Mouse (Mus musculus): Measurements from ENCODE around the gene Evi5l. TPM values are rescaled to one million over a fixed set of nuclear protein-coding genes. Genes with fewer than 3 reads are reported as not detected.

Gene Evi5l
- polyA plus RNA-seq, 1 experiment from 2014 or later = 117 TPM

- H3K36me3 ChIP-seq (ENCODE audit: control insufficient read depth, insufficient read depth) = peaks cover 11% of the 10 kb centered on the region; the same call in 1 of the 2 replicates
- H3K27ac ChIP-seq (ENCODE audit: low read length) = peak overlapping the region; percentile 97
- peak overlapping the region; percentile 74 for H3K4me2 ChIP-seq (ENCODE audit: low read length)
- H3K9me3 ChIP-seq (ENCODE audit: control insufficient read depth, low read length) = no peaks in the 10 kb centered on the region
- peaks cover 42% of the 10 kb centered on the region for H3K4me1 ChIP-seq (replicated peaks; ENCODE audit: control insufficient read depth, insufficient read depth, low read length)
- H3K4me3 ChIP-seq (replicated peaks; ENCODE audit: low read length) = peak overlapping the region; percentile 69
- peak overlapping the region; percentile 96 for H3K9ac ChIP-seq (replicated peaks; ENCODE audit: low read depth, low read length)
- 36% methylated on average over 4 of the region's 4 CpGs for WGBS
- no peak for ATAC-seq
- no peaks in the 10 kb centered on the region for H3K27me3 ChIP-seq (replicated peaks; ENCODE audit: control insufficient read depth, insufficient read depth, low read length)
These were observed 90.5 kb downstream of the Evi5l start for GRCm38 (mm10) chr8:4256911-4257310.

DNA sequence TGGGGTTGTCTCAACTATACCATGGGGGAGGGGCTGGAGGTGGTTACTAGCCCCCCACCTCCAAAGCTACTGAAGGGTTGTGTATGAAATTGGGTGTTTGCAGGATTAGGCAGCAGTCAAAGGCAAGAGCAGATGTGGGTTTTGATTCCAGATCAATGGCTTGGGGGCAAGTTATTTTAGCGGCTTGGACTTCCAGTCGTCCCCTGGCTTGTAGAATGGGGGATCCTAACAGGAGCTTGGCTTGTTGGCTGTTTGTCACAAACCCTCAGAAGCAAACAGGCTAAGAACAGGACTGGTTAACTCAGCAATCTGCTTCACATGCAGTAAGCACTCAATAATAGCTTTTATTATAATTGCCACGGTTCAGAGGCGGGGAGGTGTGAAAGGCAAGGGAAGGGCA lies 91.0 kb downstream of the Evi5l start:
- H3K4me3 ChIP-seq (replicated peaks; ENCODE audit: low read length) = peak overlapping the region; percentile 69
- H3K9me3 ChIP-seq (ENCODE audit: control insufficient read depth, low read length) = no peaks in the 10 kb centered on the region
- H3K27me3 ChIP-seq (replicated peaks; ENCODE audit: control insufficient read depth, insufficient read depth, low read length) = no peaks in the 10 kb centered on the region
- peak overlapping the region; percentile 74 for H3K4me2 ChIP-seq (ENCODE audit: low read length)
- peak overlapping the region; percentile 97 for H3K27ac ChIP-seq (ENCODE audit: low read length)
- H3K4me1 ChIP-seq (replicated peaks; ENCODE audit: control insufficient read depth, insufficient read depth, low read length) = peaks cover 41% of the 10 kb centered on the region
- ATAC-seq = no peak
- H3K36me3 ChIP-seq (ENCODE audit: control insufficient read depth, insufficient read depth) = peaks cover 11% of the 10 kb centered on the region; the same call in 1 of the 2 replicates
- peak overlapping the region; percentile 96 for H3K9ac ChIP-seq (replicated peaks; ENCODE audit: low read depth, low read length)
- 46% methylated on average over 4 of the region's 4 CpGs for WGBS

DNA sequence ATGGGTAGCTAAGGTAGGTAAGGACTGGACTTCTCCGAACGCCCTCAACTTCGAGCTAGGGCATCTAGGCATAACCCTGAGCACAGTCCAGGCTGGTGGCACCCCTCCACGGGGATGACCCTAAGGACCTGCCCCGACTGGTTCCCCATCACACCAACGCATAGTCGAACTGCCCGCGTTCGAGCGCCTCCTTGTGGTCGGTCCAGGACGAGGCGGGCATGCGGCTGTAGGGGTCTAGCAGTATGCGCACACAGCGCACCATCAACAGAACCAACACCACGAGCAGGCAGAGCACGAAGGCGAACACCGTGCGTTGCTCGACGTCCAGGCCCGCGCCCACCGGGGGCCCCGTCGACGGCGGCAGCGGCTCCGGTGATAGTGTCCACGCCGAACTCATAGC lies 91.9 kb downstream of the Evi5l start:
- Histone ChIP-seq H3K27me3 (replicated peaks; ENCODE audit: control insufficient read depth, insufficient read depth, low read length) (no peaks in the 10 kb centered on the region), H3K9ac (replicated peaks; ENCODE audit: low read depth, low read length) (peak overlapping the region; percentile 96), H3K27ac (ENCODE audit: low read length) (peak overlapping the region; percentile 97), H3K4me2 (ENCODE audit: low read length) (peak overlapping the region; percentile 74), H3K36me3 (ENCODE audit: control insufficient read depth, insufficient read depth) (peaks cover 11% of the 10 kb centered on the region; the same call in 1 of the 2 replicates), H3K4me1 (replicated peaks; ENCODE audit: control insufficient read depth, insufficient read depth, low read length) (peaks cover 38% of the 10 kb centered on the region), H3K9me3 (ENCODE audit: control insufficient read depth, low read length) (no peaks in the 10 kb centered on the region), H3K4me3 (replicated peaks; ENCODE audit: low read length) (peak overlapping the region; percentile 69)
- peak; percentile 55 for ATAC-seq
- WGBS = 3% methylated on average over 32 of the region's 35 CpGs

GRCm38 (mm10) chr8:4258678-4259077 lies 92.3 kb downstream of the Evi5l start:
- ATAC-seq = peak; percentile 66
- peak overlapping the region; percentile 74 for H3K4me2 ChIP-seq (ENCODE audit: low read length)
- no peaks in the 10 kb centered on the region for H3K9me3 ChIP-seq (ENCODE audit: control insufficient read depth, low read length)
- peaks cover 35% of the 10 kb centered on the region for H3K4me1 ChIP-seq (replicated peaks; ENCODE audit: control insufficient read depth, insufficient read depth, low read length)
- 1% methylated on average over 31 of the region's 32 CpGs for WGBS
- H3K9ac ChIP-seq (replicated peaks; ENCODE audit: low read depth, low read length) = peak overlapping the region; percentile 96
- H3K27me3 ChIP-seq (replicated peaks; ENCODE audit: control insufficient read depth, insufficient read depth, low read length) = no peaks in the 10 kb centered on the region
- H3K36me3 ChIP-seq (ENCODE audit: control insufficient read depth, insufficient read depth) = peaks cover 11% of the 10 kb centered on the region; the same call in 1 of the 2 replicates
- peak overlapping the region; percentile 69 for H3K4me3 ChIP-seq (replicated peaks; ENCODE audit: low read length)
- peak overlapping the region; percentile 97 for H3K27ac ChIP-seq (ENCODE audit: low read length)

GRCm38 (mm10) chr8:4259125-4259804 lies 92.9 kb downstream of the Evi5l start, which contains the start of gene Ctxn1:
TSS of gene Ctxn1 (minus strand) at chr8:4259274.
- WGBS = 6% methylated on average over 33 of the region's 33 CpGs
- Histone ChIP-seq H3K36me3 (ENCODE audit: control insufficient read depth, insufficient read depth) (peaks cover 11% of the 10 kb centered on the region; the same call in 1 of the 2 replicates), H3K4me1 (replicated peaks; ENCODE audit: control insufficient read depth, insufficient read depth, low read length) (peaks cover 29% of the 10 kb centered on the region), H3K4me2 (ENCODE audit: low read length) (peak within 1 kb of the TSS; percentile 74), H3K9ac (replicated peaks; ENCODE audit: low read depth, low read length) (peak within 1 kb of the TSS; percentile 96), H3K4me3 (replicated peaks; ENCODE audit: low read length) (peak within 1 kb of the TSS; percentile 69), H3K27me3 (replicated peaks; ENCODE audit: control insufficient read depth, insufficient read depth, low read length) (no peaks in the 10 kb centered on the region), H3K9me3 (ENCODE audit: control insufficient read depth, low read length) (no peaks in the 10 kb centered on the region), H3K27ac (ENCODE audit: low read length) (peak within 1 kb of the TSS; percentile 97)
- peak; percentile 92 for ATAC-seq

GRCm38 (mm10) chr8:4259805-4260170 lies 93.4 kb downstream of the Evi5l start:
- Histone ChIP-seq H3K27me3 (replicated peaks; ENCODE audit: control insufficient read depth, insufficient read depth, low read length) (no peaks in the 10 kb centered on the region), H3K9ac (replicated peaks; ENCODE audit: low read depth, low read length) (peak overlapping the region; percentile 96; the same call in 1 of the 2 replicates), H3K4me3 (replicated peaks; ENCODE audit: low read length) (no peak overlapping the region; the same call in 1 of the 2 replicates), H3K27ac (ENCODE audit: low read length) (peak overlapping the region; percentile 97; the same call in 1 of the 2 replicates), H3K9me3 (ENCODE audit: control insufficient read depth, low read length) (no peaks in the 10 kb centered on the region), H3K36me3 (ENCODE audit: control insufficient read depth, insufficient read depth) (peaks cover 11% of the 10 kb centered on the region; the same call in 1 of the 2 replicates), H3K4me2 (ENCODE audit: low read length) (no peak overlapping the region), H3K4me1 (replicated peaks; ENCODE audit: control insufficient read depth, insufficient read depth, low read length) (peaks cover 27% of the 10 kb centered on the region)
- 87% methylated on average over 4 of the region's 4 CpGs for WGBS
- ATAC-seq = no peak

Other genes with a start within 250 kb of the Evi5l start
- gene Cd209b, start 239.7 kb upstream of the Evi5l start, polyA plus RNA-seq (2015; fragmentation: Nextera tagmentation; extraction: Ambion mirVana) = not detected in 2 replicates
- 0.31 and 0.77 TPM in 2 replicates for gene Cd209c, start 211.8 kb upstream of the Evi5l start, polyA plus RNA-seq (2015; fragmentation: Nextera tagmentation; extraction: Ambion mirVana)
- gene Cd209f, start 60.7 kb upstream of the Evi5l start, polyA plus RNA-seq (2015; fragmentation: Nextera tagmentation; extraction: Ambion mirVana) = 0.25 TPM in 1 of 2 replicates, not detected in the other
- gene Cd209g, start 32.5 kb upstream of the Evi5l start, polyA plus RNA-seq (2015; fragmentation: Nextera tagmentation; extraction: Ambion mirVana) = not detected in 2 replicates
- gene Prr36, start 50.9 kb downstream of the Evi5l start, polyA plus RNA-seq (2015; fragmentation: Nextera tagmentation; extraction: Ambion mirVana) = 47.7 and 49.0 TPM in 2 replicates
- gene Lrrc8e, start 60.3 kb downstream of the Evi5l start, polyA plus RNA-seq (2015; fragmentation: Nextera tagmentation; extraction: Ambion mirVana) = 0.05 TPM in 1 of 2 replicates, not detected in the other
- gene Map2k7, start 72.2 kb downstream of the Evi5l start, polyA plus RNA-seq (2015; fragmentation: Nextera tagmentation; extraction: Ambion mirVana) = 24.3 and 28.9 TPM in 2 replicates
- 0.98 and 1.3 TPM in 2 replicates for gene Gm49320, start 72.3 kb downstream of the Evi5l start, polyA plus RNA-seq (2015; fragmentation: Nextera tagmentation; extraction: Ambion mirVana)
- gene Tgfbr3l, start 81.6 kb downstream of the Evi5l start, polyA plus RNA-seq (2015; fragmentation: Nextera tagmentation; extraction: Ambion mirVana) = 2.6 and 3.3 TPM in 2 replicates
- 65.8 and 69.8 TPM in 2 replicates for gene Snapc2, start 86.5 kb downstream of the Evi5l start, polyA plus RNA-seq (2015; fragmentation: Nextera tagmentation; extraction: Ambion mirVana)
- 417 and 424 TPM in 2 replicates for gene Ctxn1, start 92.7 kb downstream of the Evi5l start, polyA plus RNA-seq (2015; fragmentation: Nextera tagmentation; extraction: Ambion mirVana)
- 41.1 and 44.5 TPM in 2 replicates for gene Timm44, start 109.3 kb downstream of the Evi5l start, polyA plus RNA-seq (2015; fragmentation: Nextera tagmentation; extraction: Ambion mirVana)
- gene Ccl25, start 158.6 kb downstream of the Evi5l start, polyA plus RNA-seq (2015; fragmentation: Nextera tagmentation; extraction: Ambion mirVana) = 17.1 and 21.6 TPM in 2 replicates
- 127 and 150 TPM in 2 replicates for gene Elavl1, start 158.8 kb downstream of the Evi5l start, polyA plus RNA-seq (2015; fragmentation: Nextera tagmentation; extraction: Ambion mirVana)